Mouse (Mus musculus) adrenal gland, postnatal 36 days (tissue): ENCODE data around the gene Hfe2. TPM values are rescaled to one million over a fixed set of nuclear protein-coding genes. Genes with fewer than 3 reads are reported as not detected.
"Not testable (repeated sequence)": the region's sequence is repeated elsewhere in the genome, so short reads cannot be mapped to it uniquely, and the experiment has no call there.

Source experiments
- DNase-seq, 2 experiments: peaks; one replicate each; pipeline ENCODE4 v3.0.0; 2021; ENCODE audit warnings: mixed read lengths in 1 of 2
- long read RNA-seq, 2 experiments: library from polyadenylated mRNA; stranded (forward); transcript quantifications; one replicate each; pipeline ENCODE4 v2.0.0; 2021; ENCODE audit warnings: borderline sequencing depth in 2 of 2
- total RNA-seq, 2 experiments: library from RNA; stranded (reverse); gene quantifications; 2 replicates each; pipeline ENCODE4 v1.2.3; 2021

The Hfe2 gene
- not detected for total RNA-seq
- long read RNA-seq, experiment 1, partial matches to known transcripts: 1 of 3 reads
- long read RNA-seq, experiment 1, other reads (novel, unspliced or antisense): 1 of 3 reads
- long read RNA-seq, experiment 2: 0 reads

- DNase-seq: no peak
These were observed at the start of gene Hfe2 for GRCm38 (mm10) chr3:96524914-96525313. Hfe2 (plus strand) TSS chr3:96525172.

GRCm38 (mm10) chr3:96477084-96477483 lies 47.9 kb upstream of the Hfe2 start:
- DNase-seq: no peak

- no peak for DNase-seq
These were observed 47.4 kb upstream of the Hfe2 start for GRCm38 (mm10) chr3:96477558-96477957.

- DNase-seq: no peak
These were observed 45.7 kb upstream of the Hfe2 start for GRCm38 (mm10) chr3:96479249-96479648.

GRCm38 (mm10) chr3:96480684-96481270 lies 44.2 kb upstream of the Hfe2 start:
- no peak for DNase-seq

GRCm38 (mm10) chr3:96481856-96482255 lies 43.1 kb upstream of the Hfe2 start:
- no peak for DNase-seq

- DNase-seq: no peak
These were observed 42.5 kb upstream of the Hfe2 start for GRCm38 (mm10) chr3:96482451-96482850.

GRCm38 (mm10) chr3:96483044-96483443 lies 41.9 kb upstream of the Hfe2 start:
- peak in 1 of 2 experiments; percentile 5 for DNase-seq

GRCm38 (mm10) chr3:96483946-96484345 lies 41.0 kb upstream of the Hfe2 start:
- DNase-seq: no peak

GRCm38 (mm10) chr3:96484921-96485320 lies 40.1 kb upstream of the Hfe2 start:
- no peak for DNase-seq

- DNase-seq: no peak
These were observed 39.6 kb upstream of the Hfe2 start for GRCm38 (mm10) chr3:96485361-96485760.

- not testable (repeated sequence) for DNase-seq
These were observed 38.7 kb upstream of the Hfe2 start for GRCm38 (mm10) chr3:96486064-96486827.

- DNase-seq: not testable (repeated sequence)
These were observed 38.0 kb upstream of the Hfe2 start for GRCm38 (mm10) chr3:96486828-96487559.

- DNase-seq: peak; percentile 20 to 25
These were observed 37.2 kb upstream of the Hfe2 start for GRCm38 (mm10) chr3:96487596-96488289.

GRCm38 (mm10) chr3:96488290-96488906 lies 36.6 kb upstream of the Hfe2 start:
- not testable (repeated sequence) for DNase-seq

- DNase-seq: not testable (repeated sequence)
These were observed 35.9 kb upstream of the Hfe2 start for GRCm38 (mm10) chr3:96488907-96489629.

GRCm38 (mm10) chr3:96489636-96490035 lies 35.3 kb upstream of the Hfe2 start:
- not testable (repeated sequence) for DNase-seq

- not testable (repeated sequence) for DNase-seq
These were observed 30.5 kb upstream of the Hfe2 start for GRCm38 (mm10) chr3:96494456-96494855.

GRCm38 (mm10) chr3:96494912-96495311 lies 30.1 kb upstream of the Hfe2 start:
- no peak for DNase-seq

- DNase-seq: no peak
These were observed 29.3 kb upstream of the Hfe2 start for GRCm38 (mm10) chr3:96495490-96496210.
